Mouse (Mus musculus) midbrain, embryonic 11.5 days (tissue): ENCODE data around the gene Sec24b. TPM values are rescaled to one million over a fixed set of nuclear protein-coding genes. Genes with fewer than 3 reads are reported as not detected.

Experiments
- polyA plus RNA-seq: library from polyadenylated mRNA; unstranded; fragments of >200 nt; fragmentation: Nextera tagmentation; extraction: Ambion mirVana; gene quantifications from 2 replicates; pipeline ENCODE4 v1.2.1, GENCODE M21; 2014

Sec24b gene
- polyA plus RNA-seq, 1 experiment from 2014 or later, result 27.0 TPM

Other genes with a start within 250 kb of the Sec24b start
- 0.12 TPM in 1 of 2 replicates, not detected in the other for gene Rrh, start 239.0 kb downstream of the Sec24b start, polyA plus RNA-seq
- gene Gar1, start 230.2 kb downstream of the Sec24b start, polyA plus RNA-seq, result 43.5 and 51.4 TPM in 2 replicates
- 0.40 and 0.44 TPM in 2 replicates for gene Cfi, start 225.7 kb downstream of the Sec24b start, polyA plus RNA-seq
- gene Pla2g12a, start 182.9 kb downstream of the Sec24b start, polyA plus RNA-seq, result 27.6 and 27.9 TPM in 2 replicates
- 63.2 and 69.8 TPM in 2 replicates for gene Casp6, start 160.1 kb downstream of the Sec24b start, polyA plus RNA-seq
- 2.5 and 2.8 TPM in 2 replicates for gene Mcub, start 91.3 kb downstream of the Sec24b start, polyA plus RNA-seq
- 3.0 and 3.5 TPM in 2 replicates for gene Col25a1, start 69.9 kb upstream of the Sec24b start, polyA plus RNA-seq